In genomic region chr1:119878909-119879308, GRCm38 (mm10) we compare ENCODE assay signal across 8 mouse cellular contexts. TPM values are rescaled to one million over a fixed set of nuclear protein-coding genes. Genes with fewer than 3 reads are reported as not detected.
DNase-seq lines count a peak whose midpoint lies in the region; ATAC-seq lines count a peak whose summit lies in the region.

No protein-coding gene starts in this region.

- no peak overlapping the region for H3K4me3 ChIP-seq in embryonic facial prominence, embryonic 14.5 days (ENCODE audit: low read depth, low read length)
- no peak overlapping the region for H3K4me3 ChIP-seq in embryonic facial prominence, embryonic 10.5 days
- no peak overlapping the region for H3K4me3 ChIP-seq in midbrain, embryonic 16.5 days (ENCODE audit: low read depth, low read length)
- no peak overlapping the region for H3K4me3 ChIP-seq in midbrain, embryonic 11.5 days (ENCODE audit: low read depth, low read length)

- no peaks in the 10 kb centered on the region for H3K27me3 ChIP-seq in embryonic facial prominence, embryonic 14.5 days (replicated peaks; ENCODE audit: control insufficient read depth, insufficient read depth, low read length)
- H3K27me3 ChIP-seq in embryonic facial prominence, embryonic 10.5 days (replicated peaks; ENCODE audit: low read depth, poor library complexity, severe bottlenecking): no peaks in the 10 kb centered on the region
- no peaks in the 10 kb centered on the region for H3K27me3 ChIP-seq in midbrain, embryonic 16.5 days (ENCODE audit: control insufficient read depth, insufficient read depth, low read depth, low read length)
- no peaks in the 10 kb centered on the region for H3K27me3 ChIP-seq in midbrain, embryonic 11.5 days (ENCODE audit: control insufficient read depth, insufficient read depth, low read length)

- peak; percentile 24 for DNase-seq in embryonic facial prominence, embryonic 14.5 days (ENCODE audit: low spot score)
- DNase-seq in embryonic facial prominence, embryonic 10.5 days (ENCODE audit: low spot score): no peak
- DNase-seq in midbrain, embryonic 11.5 days (ENCODE audit: low spot score, missing footprints): no peak
- peak; percentile 47 to 82 for DNase-seq in left cerebral cortex, postnatal 10 days (ENCODE audit: extremely low spot score in 1 of 2, low spot score in 2 of 2)
- DNase-seq in right cerebral cortex, postnatal 36 days (ENCODE audit: low spot score in 2 of 2): peak; percentile 55 to 60
- no peak for DNase-seq in embryo, embryonic 11 days
- no peak for DNase-seq in thymus, adult 18-20 months

- no peaks in the 10 kb centered on the region for H3K9me3 ChIP-seq in embryonic facial prominence, embryonic 14.5 days (ENCODE audit: control insufficient read depth, low read length)
- no peaks in the 10 kb centered on the region for H3K9me3 ChIP-seq in embryonic facial prominence, embryonic 10.5 days
- H3K9me3 ChIP-seq in midbrain, embryonic 16.5 days (replicated peaks; ENCODE audit: control insufficient read depth, low read length, poor library complexity, severe bottlenecking): no peaks in the 10 kb centered on the region
- no peaks in the 10 kb centered on the region for H3K9me3 ChIP-seq in midbrain, embryonic 11.5 days (ENCODE audit: control insufficient read depth, low read length)

- no peak for ATAC-seq in embryonic facial prominence, embryonic 14.5 days (ENCODE audit: low read depth)
- peak; percentile 70; the same call in 1 of the 2 replicates for ATAC-seq in midbrain, embryonic 16.5 days
- no peak for ATAC-seq in midbrain, embryonic 11.5 days (ENCODE audit: low FRiP score)

- H3K36me3 ChIP-seq in embryonic facial prominence, embryonic 14.5 days (ENCODE audit: control insufficient read depth, insufficient read depth, low read length): no peaks in the 10 kb centered on the region
- no peaks in the 10 kb centered on the region for H3K36me3 ChIP-seq in embryonic facial prominence, embryonic 10.5 days (replicated peaks)
- no peaks in the 10 kb centered on the region for H3K36me3 ChIP-seq in midbrain, embryonic 16.5 days (ENCODE audit: control insufficient read depth, insufficient read depth, low read length)
- no peaks in the 10 kb centered on the region for H3K36me3 ChIP-seq in midbrain, embryonic 11.5 days (ENCODE audit: control insufficient read depth, insufficient read depth, low read length)

- intact Hi-C loops in left cerebral cortex, postnatal 10 days (cut with DNase I): loop anchor here (5.0 kb wide), 1 partner anchor 42 kb away; the partner anchor contains the start of gene Ptpn4

- 68% methylated on average over 7 of the region's 7 CpGs for WGBS in embryonic facial prominence, embryonic 14.5 days
- 88% methylated on average over 7 of the region's 7 CpGs for WGBS in embryonic facial prominence, embryonic 10.5 days
- 70% methylated on average over 7 of the region's 7 CpGs for WGBS in midbrain, embryonic 16.5 days
- 90% methylated on average over 7 of the region's 7 CpGs for WGBS in midbrain, embryonic 11.5 days

- H3K9ac ChIP-seq in embryonic facial prominence, embryonic 14.5 days (ENCODE audit: low read depth, low read length): no peak overlapping the region; the same call in 1 of the 2 replicates
- no peak overlapping the region for H3K9ac ChIP-seq in midbrain, embryonic 16.5 days (ENCODE audit: low read depth, low read length)
- H3K9ac ChIP-seq in midbrain, embryonic 11.5 days (ENCODE audit: low read length): no peak overlapping the region

- no peak overlapping the region for H3K27ac ChIP-seq in embryonic facial prominence, embryonic 14.5 days (replicated peaks; ENCODE audit: low read depth, low read length)
- H3K27ac ChIP-seq in embryonic facial prominence, embryonic 10.5 days (replicated peaks): no peak overlapping the region
- peak overlapping the region; percentile 26; the same call in 1 of the 2 replicates for H3K27ac ChIP-seq in midbrain, embryonic 16.5 days (ENCODE audit: low read length)
- H3K27ac ChIP-seq in midbrain, embryonic 11.5 days (ENCODE audit: low read depth, low read length): no peak overlapping the region

- H3K4me2 ChIP-seq in embryonic facial prominence, embryonic 14.5 days (ENCODE audit: low read depth, low read length): no peak overlapping the region
- no peak overlapping the region for H3K4me2 ChIP-seq in midbrain, embryonic 16.5 days (ENCODE audit: low read length)
- H3K4me2 ChIP-seq in midbrain, embryonic 11.5 days: no peak overlapping the region

- peaks cover 4% of the 10 kb centered on the region; the same call in 1 of the 2 replicates for H3K4me1 ChIP-seq in embryonic facial prominence, embryonic 14.5 days (ENCODE audit: control insufficient read depth, insufficient read depth, low read length)
- H3K4me1 ChIP-seq in embryonic facial prominence, embryonic 10.5 days: peaks cover 8% of the 10 kb centered on the region
- no peaks in the 10 kb centered on the region for H3K4me1 ChIP-seq in midbrain, embryonic 16.5 days (ENCODE audit: control insufficient read depth, insufficient read depth, low read length)
- no peaks in the 10 kb centered on the region for H3K4me1 ChIP-seq in midbrain, embryonic 11.5 days (ENCODE audit: control insufficient read depth, insufficient read depth, low read length)

RNA-seq across cellular contexts. Expression of gene Tmem177, which starts 34.1 kb away (rescaled TPM):
- 6.8 and 7.2 TPM in 2 replicates for polyA plus RNA-seq in embryonic facial prominence, embryonic 14.5 days (2014; fragmentation: Nextera tagmentation; extraction: Ambion mirVana)
- 10.4 and 10.9 TPM in 2 replicates for polyA plus RNA-seq in embryonic facial prominence, embryonic 10.5 days (2016; fragmentation: Nextera tagmentation; extraction: Ambion mirVana)
- polyA plus RNA-seq in midbrain, embryonic 16.5 days (2015; fragmentation: Nextera tagmentation; extraction: Ambion mirVana): 6.9 and 8.4 TPM in 2 replicates
- polyA plus RNA-seq in midbrain, embryonic 11.5 days (2014; fragmentation: Nextera tagmentation; extraction: Ambion mirVana): 9.2 and 10.8 TPM in 2 replicates
- 1 to 10 TPM; 5.8 to 6.2 TPM for total RNA-seq in left cerebral cortex, postnatal 10 days (2021)

RNA-seq across cellular contexts. Expression of gene Ptpn4, which starts 41.5 kb away (rescaled TPM):
- 6.6 and 10.5 TPM in 2 replicates for polyA plus RNA-seq in embryonic facial prominence, embryonic 14.5 days (2014; fragmentation: Nextera tagmentation; extraction: Ambion mirVana)
- 5.4 and 6.3 TPM in 2 replicates for polyA plus RNA-seq in embryonic facial prominence, embryonic 10.5 days (2016; fragmentation: Nextera tagmentation; extraction: Ambion mirVana)
- polyA plus RNA-seq in midbrain, embryonic 16.5 days (2015; fragmentation: Nextera tagmentation; extraction: Ambion mirVana): 7.9 and 9.3 TPM in 2 replicates
- 12.9 and 17.7 TPM in 2 replicates for polyA plus RNA-seq in midbrain, embryonic 11.5 days (2014; fragmentation: Nextera tagmentation; extraction: Ambion mirVana)
- total RNA-seq in left cerebral cortex, postnatal 10 days (2021): 10 to 100 TPM; 46.2 to 54.6 TPM

Comparison
In these comparisons a context has a peak if more than half of its experiments do, and no peak if none do; other contexts are left out.
1. DNase-seq: peak in embryonic facial prominence, embryonic 14.5 days (single experiment), left cerebral cortex, postnatal 10 days (2 of 2) and right cerebral cortex, postnatal 36 days (2 of 2); none in embryonic facial prominence, embryonic 10.5 days (single experiment), midbrain, embryonic 11.5 days (single experiment), embryo, embryonic 11 days (single experiment) and thymus, adult 18-20 months (0 of 2).